Mouse (Mus musculus): ENCODE results near the gene Dyrk1a. TPM values are rescaled to one million over a fixed set of nuclear protein-coding genes. Genes with fewer than 3 reads are reported as not detected.

The Dyrk1a gene
- total RNA-seq, 1 experiment: 33.2 TPM

- H3K9me3 ChIP-seq (ENCODE audit: control insufficient read depth, insufficient read depth, low read depth, low read length): no peaks in the 10 kb centered on the region
- no peak for TF ChIP-seq ZC3H11A (IDR thresholded peaks at IDR 0.05; ENCODE audit: borderline replicate concordance, low read depth, low read length)
- TF ChIP-seq HCFC1 (IDR thresholded peaks at IDR 0.05; ENCODE audit: borderline replicate concordance, insufficient read depth, low read length): no peak
- no peak for TF ChIP-seq ZNF384 (IDR thresholded peaks at IDR 0.05; ENCODE audit: low read depth, low read length)
- TF ChIP-seq MAFK (IDR thresholded peaks at IDR 0.05; ENCODE audit: insufficient read depth, low read depth, low read length): no peak
- TF ChIP-seq CHD2 (IDR thresholded peaks at IDR 0.05; ENCODE audit: low read depth, low read length): no peak
- in situ Hi-C loops (cut with MboI; ENCODE audit: low sequenced_read_pairs in 2 of 2, unreplicated experiment in 2 of 2): no loop called here
- H3K27ac ChIP-seq (ENCODE audit: insufficient read depth, low read depth, low read length, poor library complexity, severe bottlenecking): no peak overlapping the region
- no peaks in the 10 kb centered on the region for H3K36me3 ChIP-seq (ENCODE audit: control insufficient read depth, insufficient read depth, low read length, poor library complexity, severe bottlenecking)
- no peak for DNase-seq (ENCODE audit: low read depth, low spot score)
- H3K4me1 ChIP-seq (ENCODE audit: control insufficient read depth in 2 of 2, insufficient read depth in 2 of 2, low read length in 2 of 2, poor library complexity in 1 of 2): peaks cover 0 to 5% of the 10 kb centered on the region in 2 experiments; a peak in 2 of 4 replicates
- H3K9ac ChIP-seq (ENCODE audit: insufficient read depth, low read depth, low read length, poor library complexity, severe bottlenecking): no peak overlapping the region
- H3K4me3 ChIP-seq (ENCODE audit: insufficient read depth in 1 of 2, low read depth in 1 of 2, low read length in 2 of 2, poor library complexity in 1 of 2, severe bottlenecking in 1 of 2): no peak overlapping the region
Observed at GRCm38 (mm10) chr16:94737359-94737687, 167.5 kb downstream of the Dyrk1a start.

GRCm38 (mm10) chr16:94743853-94744501 lies 174.2 kb downstream of the Dyrk1a start:
- H3K9ac ChIP-seq (ENCODE audit: insufficient read depth, low read depth, low read length, poor library complexity, severe bottlenecking): peak overlapping the region; percentile 28; the same call in 1 of the 2 replicates
- in situ Hi-C loops (cut with MboI; ENCODE audit: low sequenced_read_pairs in 2 of 2, unreplicated experiment in 2 of 2): no loop called here

GRCm38 (mm10) chr16:94745016-94745415 lies 175.2 kb downstream of the Dyrk1a start:
- no peak overlapping the region; a peak in 1 of 4 replicates for H3K4me3 ChIP-seq (ENCODE audit: insufficient read depth in 1 of 2, low read depth in 1 of 2, low read length in 2 of 2, poor library complexity in 1 of 2, severe bottlenecking in 1 of 2)
- no peak for DNase-seq (ENCODE audit: low read depth, low spot score)
- H3K36me3 ChIP-seq (ENCODE audit: control insufficient read depth, insufficient read depth, low read length, poor library complexity, severe bottlenecking): no peaks in the 10 kb centered on the region
- H3K27ac ChIP-seq (ENCODE audit: insufficient read depth, low read depth, low read length, poor library complexity, severe bottlenecking): no peak overlapping the region
- peaks cover 3 to 7% of the 10 kb centered on the region in 2 experiments; a peak in 3 of 4 replicates for H3K4me1 ChIP-seq (ENCODE audit: control insufficient read depth in 2 of 2, insufficient read depth in 2 of 2, low read length in 2 of 2, poor library complexity in 1 of 2)
- no peaks in the 10 kb centered on the region for H3K9me3 ChIP-seq (ENCODE audit: control insufficient read depth, insufficient read depth, low read depth, low read length)
- no peak for TF ChIP-seq CHD2 (IDR thresholded peaks at IDR 0.05; ENCODE audit: low read depth, low read length)
- TF ChIP-seq ZC3H11A (IDR thresholded peaks at IDR 0.05; ENCODE audit: borderline replicate concordance, low read depth, low read length): no peak
- no peak for TF ChIP-seq ZNF384 (IDR thresholded peaks at IDR 0.05; ENCODE audit: low read depth, low read length)
- TF ChIP-seq HCFC1 (IDR thresholded peaks at IDR 0.05; ENCODE audit: borderline replicate concordance, insufficient read depth, low read length): no peak
- TF ChIP-seq MAFK (IDR thresholded peaks at IDR 0.05; ENCODE audit: insufficient read depth, low read depth, low read length): no peak
- no peak overlapping the region for H3K9ac ChIP-seq (ENCODE audit: insufficient read depth, low read depth, low read length, poor library complexity, severe bottlenecking)
- in situ Hi-C loops (cut with MboI; ENCODE audit: low sequenced_read_pairs in 2 of 2, unreplicated experiment in 2 of 2): no loop called here

More at GRCm38 (mm10) chr16:94743853-94744501, 174.2 kb downstream of the Dyrk1a start:
- Histone ChIP-seq H3K4me3 (ENCODE audit: insufficient read depth in 1 of 2, low read depth in 1 of 2, low read length in 2 of 2, poor library complexity in 1 of 2, severe bottlenecking in 1 of 2) (peak overlapping the region; percentile 47 to 58; a peak in 3 of 4 replicates), H3K27ac (ENCODE audit: insufficient read depth, low read depth, low read length, poor library complexity, severe bottlenecking) (no peak overlapping the region), H3K4me1 (ENCODE audit: control insufficient read depth in 2 of 2, insufficient read depth in 2 of 2, low read length in 2 of 2, poor library complexity in 1 of 2) (peaks cover 3 to 7% of the 10 kb centered on the region in 2 experiments; a peak in 3 of 4 replicates), H3K9me3 (ENCODE audit: control insufficient read depth, insufficient read depth, low read depth, low read length) (no peaks in the 10 kb centered on the region), H3K36me3 (ENCODE audit: control insufficient read depth, insufficient read depth, low read length, poor library complexity, severe bottlenecking) (no peaks in the 10 kb centered on the region)
- DNase-seq (ENCODE audit: low read depth, low spot score): peak; percentile 82
- TF ChIP-seq ZC3H11A (IDR thresholded peaks at IDR 0.05; ENCODE audit: borderline replicate concordance, low read depth, low read length): no peak
- TF ChIP-seq MAFK (IDR thresholded peaks at IDR 0.05; ENCODE audit: insufficient read depth, low read depth, low read length): no peak
- no peak for TF ChIP-seq CHD2 (IDR thresholded peaks at IDR 0.05; ENCODE audit: low read depth, low read length)
- no peak for TF ChIP-seq ZNF384 (IDR thresholded peaks at IDR 0.05; ENCODE audit: low read depth, low read length)
- no peak for TF ChIP-seq HCFC1 (IDR thresholded peaks at IDR 0.05; ENCODE audit: borderline replicate concordance, insufficient read depth, low read length)

Other genes starting within 250 kb of the Dyrk1a start
- 0.16 and 0.22 TPM in 2 replicates for gene Ripply3, start 241.6 kb upstream of the Dyrk1a start, total RNA-seq (2012; rRNA removed)
- 64.2 and 78.4 TPM in 2 replicates for gene Ttc3, start 199.4 kb upstream of the Dyrk1a start, total RNA-seq (2012; rRNA removed)
- 17.8 and 30.5 TPM in 2 replicates for gene Pigp, start 198.2 kb upstream of the Dyrk1a start, total RNA-seq (2012; rRNA removed)
- gene Vps26c, start 43.2 kb upstream of the Dyrk1a start, total RNA-seq (2012; rRNA removed): 25.3 and 28.7 TPM in 2 replicates